Mouse (Mus musculus): ENCODE measurements at regions not wholly inside any gene's neighbourhood (a gene's known extent, or its start where the extent isn't known, plus 50 kb on each side); places are given as distances from the start of the nearest gene placed in this dataset.
"Not testable (repeated sequence)": the region's sequence is repeated elsewhere in the genome, so short reads cannot be mapped to it uniquely, and the experiment has no call there.

DNA sequence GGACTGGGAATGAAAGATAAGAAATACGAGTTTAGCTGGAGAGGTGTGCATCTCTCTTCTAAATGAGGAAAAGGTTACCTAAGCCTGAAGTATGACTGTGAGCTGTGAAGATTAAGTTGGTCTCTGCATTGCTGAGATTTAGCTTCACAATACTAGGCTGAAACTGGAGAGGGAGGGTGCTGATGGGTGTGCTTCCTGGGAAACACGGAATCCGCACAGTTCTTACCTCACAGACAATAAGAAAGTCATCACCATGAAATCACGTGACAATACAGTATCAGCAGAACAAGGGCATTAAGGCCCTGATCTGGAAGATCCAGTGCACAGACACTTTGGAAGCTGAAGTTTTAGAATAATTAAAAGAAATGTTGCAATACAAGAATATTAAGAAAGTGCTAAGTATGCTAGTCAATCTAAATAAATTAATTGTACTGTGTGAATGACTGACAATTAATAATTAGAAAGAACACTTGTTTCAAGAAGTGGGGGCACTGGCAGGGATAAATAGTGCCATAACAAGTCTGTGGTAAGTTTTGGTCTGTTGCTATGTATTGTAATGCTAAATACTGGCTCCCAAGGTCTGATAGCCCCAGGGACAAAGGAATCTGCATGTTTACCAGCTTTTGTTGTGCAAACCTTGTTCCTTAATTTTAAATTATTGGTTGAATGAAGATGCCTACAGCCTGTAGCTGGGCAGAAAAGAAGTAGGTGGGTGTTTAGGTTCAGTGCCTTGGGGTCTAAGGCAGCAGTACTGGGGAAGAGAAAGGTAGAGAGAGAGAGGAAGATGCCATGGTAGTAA is 66.0 kb upstream of the Thsd7a start:
- ATAC-seq (ENCODE audit: low FRiP score) (no peak; the same call in 1 of the 2 replicates), DNase-seq (ENCODE audit: low spot score, missing footprints) (no peak)
- no peaks in the 10 kb centered on the region for H3K9me3 ChIP-seq (ENCODE audit: control insufficient read depth, low read length)
- H3K9ac ChIP-seq (ENCODE audit: low read length) = no peak overlapping the region
- no peaks in the 10 kb centered on the region for H3K4me1 ChIP-seq (ENCODE audit: control insufficient read depth, insufficient read depth, low read length)
- no peak overlapping the region for H3K4me3 ChIP-seq (ENCODE audit: low read depth, low read length)
- H3K4me2 ChIP-seq = no peak overlapping the region
- 41% methylated on average over 4 of the region's 4 CpGs for WGBS
- H3K27me3 ChIP-seq (ENCODE audit: control insufficient read depth, insufficient read depth, low read length) = no peaks in the 10 kb centered on the region
- no peak overlapping the region for H3K27ac ChIP-seq (ENCODE audit: low read depth, low read length)
- H3K36me3 ChIP-seq (ENCODE audit: control insufficient read depth, insufficient read depth, low read length) = no peaks in the 10 kb centered on the region

DNA sequence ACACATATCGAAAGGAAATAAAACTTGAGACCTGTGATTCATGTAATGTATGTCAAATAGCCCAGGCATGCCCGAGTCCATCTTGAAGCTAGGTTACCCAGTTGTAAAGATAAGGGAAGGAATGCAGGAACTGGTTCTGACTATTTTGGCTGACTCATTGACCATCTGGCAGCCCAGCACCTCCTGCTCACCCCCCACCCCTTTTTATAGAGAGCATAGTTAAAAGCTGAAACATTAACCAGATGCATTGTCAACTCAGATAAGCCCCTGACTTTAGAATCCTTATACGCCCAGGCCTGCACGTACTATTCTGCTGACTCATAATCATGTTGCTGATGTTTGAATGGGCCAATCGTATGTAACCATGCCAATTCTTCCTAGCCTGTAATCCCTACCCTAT is 64.6 kb upstream of the Thsd7a start:
- WGBS = 88% methylated on average over 5 of the region's 5 CpGs
- H3K27me3 ChIP-seq (ENCODE audit: control insufficient read depth, insufficient read depth, low read length); H3K27ac ChIP-seq (ENCODE audit: low read depth, low read length); H3K4me2 ChIP-seq; H3K4me3 ChIP-seq (ENCODE audit: low read depth, low read length); ATAC-seq (ENCODE audit: low FRiP score); H3K9ac ChIP-seq (ENCODE audit: low read length); H3K36me3 ChIP-seq (ENCODE audit: control insufficient read depth, insufficient read depth, low read length); H3K9me3 ChIP-seq (ENCODE audit: control insufficient read depth, low read length); H3K4me1 ChIP-seq (ENCODE audit: control insufficient read depth, insufficient read depth, low read length); DNase-seq (ENCODE audit: low spot score, missing footprints): not testable (repeated sequence)

GRCm38 (mm10) chr6:12812467-12812866 is 63.3 kb upstream of the Thsd7a start:
- no peak overlapping the region for H3K9ac ChIP-seq (ENCODE audit: low read length)
- H3K4me3 ChIP-seq (ENCODE audit: low read depth, low read length) = no peak overlapping the region
- H3K27me3 ChIP-seq (ENCODE audit: control insufficient read depth, insufficient read depth, low read length) = no peaks in the 10 kb centered on the region
- H3K36me3 ChIP-seq (ENCODE audit: control insufficient read depth, insufficient read depth, low read length) = no peaks in the 10 kb centered on the region
- WGBS = 87% methylated on average over 1 of the region's 1 CpGs
- H3K27ac ChIP-seq (ENCODE audit: low read depth, low read length) = no peak overlapping the region
- no peak for DNase-seq (ENCODE audit: low spot score, missing footprints)
- no peak for ATAC-seq (ENCODE audit: low FRiP score)
- no peaks in the 10 kb centered on the region for H3K4me1 ChIP-seq (ENCODE audit: control insufficient read depth, insufficient read depth, low read length)
- no peaks in the 10 kb centered on the region for H3K9me3 ChIP-seq (ENCODE audit: control insufficient read depth, low read length)
- no peak overlapping the region for H3K4me2 ChIP-seq

- Histone ChIP-seq H3K4me3 (ENCODE audit: low read depth, low read length) (no peak overlapping the region), H3K4me2 (no peak overlapping the region), H3K36me3 (ENCODE audit: control insufficient read depth, insufficient read depth, low read length) (no peaks in the 10 kb centered on the region), H3K9me3 (ENCODE audit: control insufficient read depth, low read length) (no peaks in the 10 kb centered on the region), H3K4me1 (ENCODE audit: control insufficient read depth, insufficient read depth, low read length) (no peaks in the 10 kb centered on the region), H3K27ac (ENCODE audit: low read depth, low read length) (no peak overlapping the region), H3K9ac (ENCODE audit: low read length) (no peak overlapping the region), H3K27me3 (ENCODE audit: control insufficient read depth, insufficient read depth, low read length) (no peaks in the 10 kb centered on the region)
- 69% methylated on average over 1 of the region's 1 CpGs for WGBS
- no peak for DNase-seq (ENCODE audit: low spot score, missing footprints)
- ATAC-seq (ENCODE audit: low FRiP score) = no peak
These were observed 62.8 kb upstream of the Thsd7a start for GRCm38 (mm10) chr6:12812036-12812435.

GRCm38 (mm10) chr6:12809601-12810000 is 60.4 kb upstream of the Thsd7a start:
- Histone ChIP-seq H3K4me3 (ENCODE audit: low read depth, low read length) (no peak overlapping the region), H3K4me1 (ENCODE audit: control insufficient read depth, insufficient read depth, low read length) (no peaks in the 10 kb centered on the region), H3K27me3 (ENCODE audit: control insufficient read depth, insufficient read depth, low read length) (no peaks in the 10 kb centered on the region), H3K27ac (ENCODE audit: low read depth, low read length) (no peak overlapping the region), H3K9me3 (ENCODE audit: control insufficient read depth, low read length) (no peaks in the 10 kb centered on the region), H3K4me2 (no peak overlapping the region), H3K36me3 (ENCODE audit: control insufficient read depth, insufficient read depth, low read length) (no peaks in the 10 kb centered on the region), H3K9ac (ENCODE audit: low read length) (no peak overlapping the region)
- DNase-seq (ENCODE audit: low spot score, missing footprints) (no peak), ATAC-seq (ENCODE audit: low FRiP score) (peak; percentile 42; the same call in 1 of the 2 replicates)
- WGBS = 91% methylated on average over 5 of the region's 5 CpGs

Data from midbrain, embryonic 11.5 days (tissue).